Mouse (Mus musculus) right cerebral cortex, postnatal 10 days (tissue): ENCODE results near the gene F930015N05Rik.

ENCODE experiments used
- DNase-seq, 2 experiments: peaks; one replicate each; pipeline ENCODE4 v3.0.0; 2021; ENCODE audit warnings: low spot score in 2 of 2

Gene F930015N05Rik

GRCm38 (mm10) chr11:64436412-64436727 lies at the start of gene F930015N05Rik:
Gene F930015N05Rik (minus strand): TSS chr11:64436653.
- DNase-seq: no peak

DNA sequence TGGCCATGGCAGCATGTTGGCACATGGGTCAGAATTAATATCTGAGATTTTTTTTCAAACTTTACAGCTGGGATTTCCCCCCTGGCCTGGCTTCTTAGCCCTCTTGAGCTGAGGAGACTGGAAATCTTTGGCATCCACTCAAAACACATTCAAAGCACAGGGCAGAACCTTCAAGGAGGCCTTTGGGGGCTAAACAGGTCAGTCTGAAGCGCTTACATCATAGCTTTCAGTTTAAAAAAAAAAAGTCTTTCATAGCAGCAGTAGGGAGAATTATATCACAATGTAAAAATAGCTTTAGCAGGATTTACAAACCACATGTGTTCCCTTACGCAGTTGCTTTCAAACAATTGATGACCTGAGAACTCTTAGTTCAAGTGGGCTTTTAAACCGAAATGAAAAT lies 45.0 kb upstream of the F930015N05Rik start:
- DNase-seq: no peak

DNA sequence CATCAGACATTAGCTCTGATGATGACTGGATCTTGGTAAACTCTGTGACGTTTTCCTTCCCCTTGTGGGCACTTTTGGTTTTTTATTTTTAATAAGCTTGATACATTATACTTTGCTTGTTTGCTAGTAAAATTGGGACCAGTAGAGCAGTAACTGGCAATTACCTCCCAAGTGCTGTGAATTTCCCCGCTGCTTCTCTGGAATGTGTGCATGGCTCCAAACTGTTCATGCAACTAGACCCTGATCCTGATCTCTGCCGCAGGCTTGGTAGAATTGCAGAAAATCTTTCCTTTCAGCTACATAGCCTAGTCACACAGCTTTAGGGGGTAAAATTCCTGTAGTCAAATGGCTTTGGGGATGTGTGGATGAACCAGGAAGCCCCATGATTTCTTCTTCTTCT lies 37.2 kb upstream of the F930015N05Rik start:
- no peak for DNase-seq

DNA sequence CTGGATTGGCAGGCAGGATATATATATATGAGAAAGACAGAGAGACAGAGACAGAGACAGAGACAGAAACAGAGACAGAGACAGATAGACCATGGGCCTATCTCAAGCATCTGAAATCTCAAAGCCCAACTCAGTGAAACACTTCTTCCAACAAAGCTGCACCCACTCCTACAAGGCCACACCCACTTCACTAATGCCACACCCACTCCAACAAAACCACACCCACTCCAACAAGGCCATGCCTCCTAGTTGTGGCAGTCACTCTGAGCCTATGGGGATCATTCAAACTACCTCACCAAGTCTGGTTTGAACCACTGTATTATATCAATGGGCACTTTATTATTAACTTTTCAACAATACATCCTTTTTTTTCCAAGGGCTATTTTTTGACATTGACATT lies 34.2 kb upstream of the F930015N05Rik start:
- no peak for DNase-seq

GRCm38 (mm10) chr11:64468737-64469136 lies 32.3 kb upstream of the F930015N05Rik start:
- no peak for DNase-seq

DNA sequence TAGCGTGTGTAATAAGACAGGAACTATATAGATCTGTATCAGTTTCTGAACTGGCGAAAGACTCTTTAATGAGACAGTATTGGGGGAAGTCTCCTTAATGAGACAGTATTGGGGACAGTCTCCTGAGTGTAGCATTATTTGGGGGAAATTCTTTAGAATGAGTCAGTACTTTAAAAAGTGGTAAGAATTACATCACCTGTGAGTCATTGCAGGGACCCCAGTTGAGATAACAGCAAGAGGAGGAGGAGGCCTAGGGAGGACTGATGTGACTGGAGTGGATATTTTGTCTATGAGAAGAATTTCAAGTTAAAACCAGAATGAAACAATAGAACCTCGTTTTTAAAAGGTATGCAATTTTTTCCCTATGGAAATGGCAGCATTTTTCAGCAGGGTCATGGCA lies 25.3 kb upstream of the F930015N05Rik start:
- DNase-seq: no peak

DNA sequence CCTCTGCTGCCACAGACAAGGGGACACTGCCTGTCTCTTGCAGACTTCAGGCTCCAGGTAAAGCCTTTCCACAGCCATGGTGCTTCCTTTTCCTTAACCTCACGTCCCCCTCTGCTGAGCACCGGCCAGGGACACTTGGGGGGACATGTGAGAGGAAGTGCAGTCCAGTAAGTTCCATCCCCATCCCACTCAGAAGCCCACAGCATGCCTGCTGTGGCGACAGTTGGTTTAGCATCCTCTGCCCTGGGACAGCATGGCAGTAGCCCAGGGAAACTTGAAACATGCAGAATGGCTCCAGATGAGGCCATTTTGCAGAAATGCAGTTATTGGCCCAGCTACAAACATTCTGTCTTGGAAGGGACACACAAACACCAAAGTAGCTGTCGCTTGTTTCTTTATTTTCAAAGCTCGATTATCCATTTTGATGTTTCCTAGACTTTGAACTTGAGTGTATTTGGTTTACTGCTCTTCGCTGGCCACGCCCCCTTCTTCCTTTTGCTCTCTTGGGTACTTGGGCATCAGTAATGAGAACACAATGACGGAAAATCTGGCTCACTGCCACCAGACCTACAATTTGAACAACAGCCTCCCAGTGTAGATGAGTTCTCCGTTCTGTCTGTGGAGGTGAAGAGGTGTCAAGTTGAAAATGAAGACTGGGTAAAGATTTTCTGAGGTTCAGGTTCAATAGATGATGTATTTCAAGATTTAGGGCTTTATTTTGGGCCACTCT lies 12.3 kb upstream of the F930015N05Rik start:
- peak in 1 of 2 experiments; percentile 27 for DNase-seq

DNA sequence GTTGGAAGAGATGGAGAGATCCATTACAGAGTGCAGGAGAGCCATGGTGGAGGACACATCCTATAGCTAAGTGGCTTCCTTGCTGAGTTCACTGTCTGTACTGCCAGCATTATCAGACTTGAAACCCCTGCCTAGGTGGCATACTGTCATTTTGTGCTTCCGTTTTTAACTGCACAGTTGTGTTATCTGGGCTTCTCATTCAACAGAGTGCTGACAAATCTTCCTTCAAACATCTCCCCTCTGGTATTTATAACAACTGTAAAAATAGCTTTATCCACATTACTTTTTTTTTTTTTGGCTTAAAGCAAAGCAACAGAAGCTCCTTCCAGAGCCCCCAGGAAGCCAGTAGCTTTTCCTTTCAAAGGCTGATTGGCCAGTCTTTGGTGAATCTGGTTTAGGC lies 8.8 kb upstream of the F930015N05Rik start:
- DNase-seq: no peak

GRCm38 (mm10) chr11:64442701-64443100 lies 6.2 kb upstream of the F930015N05Rik start:
- no peak for DNase-seq

DNA sequence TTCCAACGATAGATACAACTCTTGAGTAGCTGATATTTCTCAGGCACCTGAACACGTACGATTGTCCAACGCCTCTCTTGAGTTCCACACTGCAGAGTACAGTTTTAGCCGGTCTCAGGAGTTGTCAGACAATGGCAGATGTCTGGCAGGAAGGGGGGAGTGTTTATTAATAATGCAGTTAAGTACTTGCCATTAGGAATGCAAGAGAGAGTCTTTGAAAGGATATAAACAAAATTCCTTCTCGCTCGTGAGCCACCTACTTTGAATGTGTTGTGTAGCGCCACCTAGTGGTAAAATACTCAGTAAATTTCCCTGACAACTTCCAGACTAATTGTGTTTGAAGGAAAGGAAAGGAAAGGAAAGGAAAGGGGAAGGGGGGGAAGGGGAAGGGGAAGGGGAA lies 5.7 kb upstream of the F930015N05Rik start:
- peak; percentile 33 to 47 for DNase-seq

- no peak for DNase-seq
Measured at GRCm38 (mm10) chr11:64438909-64439308, 2.5 kb upstream of the F930015N05Rik start.

GRCm38 (mm10) chr11:64437721-64438120 lies 1.3 kb upstream of the F930015N05Rik start:
- no peak for DNase-seq

GRCm38 (mm10) chr11:64436791-64437298 lies 392 bp upstream of the F930015N05Rik start:
- DNase-seq: no peak

DNA sequence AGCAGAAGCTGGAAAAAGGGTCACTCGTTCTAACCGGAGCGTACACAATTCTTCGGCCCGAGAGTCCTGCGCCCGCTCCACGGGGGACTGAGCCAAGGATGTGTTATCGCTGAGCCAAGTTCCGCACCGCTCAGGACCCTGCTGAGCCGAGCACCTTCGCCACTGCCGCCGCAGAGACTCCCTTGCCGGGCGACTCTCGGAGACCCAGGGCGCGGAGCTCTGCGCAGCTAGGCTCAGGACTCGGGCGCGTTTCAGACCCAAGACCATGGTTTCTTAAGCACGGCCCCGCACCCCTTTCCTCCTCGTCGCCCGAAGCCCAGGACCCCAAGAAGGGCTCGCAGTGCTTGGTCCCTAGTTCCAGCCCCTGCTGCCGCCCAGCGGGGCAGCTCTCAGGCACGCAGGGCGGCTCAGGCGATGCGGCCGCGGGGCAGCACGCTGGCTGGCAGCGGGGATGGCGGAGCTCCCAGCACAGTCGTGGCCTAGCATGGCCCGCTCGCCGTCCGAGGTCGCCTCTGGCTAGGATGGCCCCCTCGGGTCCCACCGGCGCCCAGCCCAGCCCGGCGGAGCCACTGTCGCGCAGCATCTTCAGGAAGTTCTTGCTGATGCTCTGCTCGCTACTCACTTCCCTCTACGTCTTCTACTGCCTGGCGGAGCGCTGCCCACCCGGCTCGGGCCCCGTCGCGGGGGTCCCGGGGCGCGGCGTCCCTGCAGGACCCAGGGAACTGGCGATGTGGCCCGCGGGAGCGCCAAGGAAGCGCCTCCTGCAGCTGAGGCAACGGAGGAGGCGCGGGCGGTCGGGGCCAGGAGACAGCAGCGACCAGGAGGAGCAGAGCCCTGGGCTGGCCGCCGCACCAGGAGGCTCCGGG lies 674 bp downstream of the F930015N05Rik start:
- DNase-seq: peak; percentile 24 to 29

- DNase-seq: peak; percentile 29 to 31
Measured at GRCm38 (mm10) chr11:64434611-64435545, 1.6 kb downstream of the F930015N05Rik start, which contains the start of gene Hs3st3a1. Gene Hs3st3a1 (plus strand): TSS chr11:64435332.

DNA sequence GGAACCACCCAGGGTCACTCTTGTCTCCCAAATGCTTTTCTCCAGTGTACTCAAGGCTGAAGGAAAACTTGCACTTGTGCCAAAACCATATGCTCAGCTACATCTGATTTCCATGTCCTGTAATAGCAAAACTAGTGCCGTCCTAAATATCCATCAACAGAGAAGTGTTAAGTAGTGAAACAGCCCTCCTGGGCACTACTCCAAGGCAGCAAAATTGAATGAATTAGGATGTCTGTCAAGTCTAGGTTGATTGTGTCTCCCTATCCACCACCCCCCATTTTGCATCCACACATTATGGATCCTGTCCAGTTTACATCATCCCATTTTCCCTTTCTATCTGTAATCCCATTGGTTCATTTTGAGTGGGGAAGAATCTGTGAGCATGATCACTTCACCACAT lies 17.5 kb downstream of the F930015N05Rik start:
- no peak for DNase-seq

DNA sequence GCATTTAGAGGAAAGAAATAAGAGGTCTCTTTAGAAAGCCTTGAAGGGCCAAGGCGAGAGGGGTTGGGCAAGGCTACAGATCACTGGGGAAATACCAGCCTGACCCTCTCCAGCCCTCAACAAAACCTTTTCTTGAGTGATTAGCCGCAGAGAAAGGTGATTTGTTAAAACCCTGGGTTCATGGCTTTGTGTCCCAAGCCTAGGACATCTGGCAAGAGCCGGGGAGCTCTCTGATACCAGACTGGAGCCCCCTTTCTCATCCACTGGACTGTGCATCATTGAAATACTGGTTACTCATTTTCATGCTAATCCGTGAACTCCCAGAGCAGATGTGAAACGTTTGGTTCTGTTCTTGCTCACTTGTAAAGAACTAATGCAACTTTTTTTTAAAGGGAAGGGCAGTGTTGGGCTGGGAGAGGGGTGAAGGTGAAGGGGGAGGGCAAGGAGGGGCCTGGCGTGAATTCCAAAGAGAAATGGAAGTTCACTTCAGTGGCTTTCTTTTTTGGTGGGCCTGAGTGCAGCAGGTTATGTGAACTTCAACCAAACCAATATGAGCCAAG lies 35.8 kb downstream of the F930015N05Rik start:
- no peak for DNase-seq

- DNase-seq: no peak
Measured at GRCm38 (mm10) chr11:64397612-64398011, 38.8 kb downstream of the F930015N05Rik start.

- DNase-seq: no peak
Measured at GRCm38 (mm10) chr11:64396949-64397348, 39.5 kb downstream of the F930015N05Rik start.

GRCm38 (mm10) chr11:64396331-64396881 lies 40.0 kb downstream of the F930015N05Rik start:
- peak; percentile 82 to 88 for DNase-seq

DNA sequence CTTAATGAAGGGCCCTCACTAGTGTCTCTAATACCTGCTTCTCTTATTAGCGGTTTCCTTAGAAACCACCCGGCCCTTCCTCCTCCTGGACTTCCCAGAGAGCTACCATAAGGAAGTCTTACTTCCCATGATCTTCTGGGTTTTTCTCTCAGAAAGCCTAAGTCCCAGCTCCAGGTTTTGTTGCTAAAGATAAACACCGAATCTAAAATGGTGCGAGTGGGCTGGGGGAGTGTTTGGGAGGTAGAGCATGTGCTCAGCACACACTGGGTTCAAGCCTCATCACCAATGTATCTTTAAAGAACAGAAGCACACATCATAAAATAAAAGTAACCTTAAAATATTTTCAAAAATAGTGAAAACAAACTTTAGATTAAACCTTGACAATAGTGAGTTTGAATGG lies 50.1 kb downstream of the F930015N05Rik start:
- DNase-seq: no peak
